Mouse (Mus musculus) Patski (cell line): ENCODE measurements around the gene Cracr2a. TPM values are rescaled to one million over a fixed set of nuclear protein-coding genes. Genes with fewer than 3 reads are reported as not detected.

Experiments used
- ATAC-seq: fragments of 100-300 bp; one replicate; pipeline ENCODE4 v1.8.0; 2021
- CTCF ChIA-PET: fragments of 350-600 bp; sonication (Branson Sonifier 250); formaldehyde crosslinking; loops from one replicate; lab custom pipeline; 2022; ENCODE audit warnings: inconsistent platforms; lab: Charles Lee
- POLR2A ChIA-PET: fragments of 350-600 bp; sonication (Branson Sonifier 250); formaldehyde crosslinking; loops from one replicate; lab custom pipeline; 2022; ENCODE audit warnings: antibody characterized with exemption, inconsistent platforms; lab: Charles Lee
- DNase-seq: peaks from one replicate; pipeline ENCODE4 v3.0.0-alpha.2; 2011; ENCODE audit warnings: low read depth, low spot score
- H3K27me3 ChIP-seq: fragments of 371-371 bp; one replicate; pipeline ENCODE4 v1.5.1; 2021
- CTCF ChIP-seq: fragments of 100-300 bp; IDR thresholded peaks from one replicate; pipeline ENCODE4 v1.5.1; 2021
- in situ Hi-C: fragments of 300-500 bp; cut with MboI; formaldehyde crosslinking; loops from 3 replicates; pipeline ENCODE4 v1.11.1; 2018; ENCODE audit warnings: low pct_unique_long_range_greater_than_20kb, mixed read lengths
- polyA plus RNA-seq: library from polyadenylated mRNA; unstranded; gene quantifications from one replicate; pipeline ENCODE4 v1.2.3, GENCODE M21; 2021

Gene Cracr2a
- polyA plus RNA-seq, 1 experiment from 2014 or later: not detected

DNA sequence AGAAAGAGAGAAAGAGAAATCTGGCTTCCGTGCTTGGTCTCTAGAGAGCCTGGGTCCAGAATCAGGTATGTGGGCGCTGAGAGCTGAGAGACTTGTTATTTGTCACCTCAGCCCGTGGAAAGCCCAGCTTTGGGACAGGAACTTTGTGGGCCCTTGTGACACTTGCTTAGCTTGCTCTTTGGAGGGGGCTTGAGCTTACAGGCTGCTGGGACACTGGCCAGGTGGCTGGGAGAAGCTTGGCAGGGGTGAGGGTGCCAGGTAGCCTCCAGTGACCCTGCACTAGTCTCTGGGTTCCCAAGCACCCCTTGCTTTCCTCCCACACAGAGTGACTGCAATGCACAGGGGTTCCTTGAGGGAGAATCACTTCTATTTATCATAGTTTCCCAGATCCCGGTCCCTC, 2.4 kb downstream of the Cracr2a start:
- in situ Hi-C loops: no loop called here
- ChIA-PET POLR2A (no interaction called here), CTCF (no interaction called here)
- TF ChIP-seq CTCF: no peak
- H3K27me3 ChIP-seq: peaks cover 20% of the 10 kb centered on the region
- DNase-seq: no peak
- no peak for ATAC-seq

DNA sequence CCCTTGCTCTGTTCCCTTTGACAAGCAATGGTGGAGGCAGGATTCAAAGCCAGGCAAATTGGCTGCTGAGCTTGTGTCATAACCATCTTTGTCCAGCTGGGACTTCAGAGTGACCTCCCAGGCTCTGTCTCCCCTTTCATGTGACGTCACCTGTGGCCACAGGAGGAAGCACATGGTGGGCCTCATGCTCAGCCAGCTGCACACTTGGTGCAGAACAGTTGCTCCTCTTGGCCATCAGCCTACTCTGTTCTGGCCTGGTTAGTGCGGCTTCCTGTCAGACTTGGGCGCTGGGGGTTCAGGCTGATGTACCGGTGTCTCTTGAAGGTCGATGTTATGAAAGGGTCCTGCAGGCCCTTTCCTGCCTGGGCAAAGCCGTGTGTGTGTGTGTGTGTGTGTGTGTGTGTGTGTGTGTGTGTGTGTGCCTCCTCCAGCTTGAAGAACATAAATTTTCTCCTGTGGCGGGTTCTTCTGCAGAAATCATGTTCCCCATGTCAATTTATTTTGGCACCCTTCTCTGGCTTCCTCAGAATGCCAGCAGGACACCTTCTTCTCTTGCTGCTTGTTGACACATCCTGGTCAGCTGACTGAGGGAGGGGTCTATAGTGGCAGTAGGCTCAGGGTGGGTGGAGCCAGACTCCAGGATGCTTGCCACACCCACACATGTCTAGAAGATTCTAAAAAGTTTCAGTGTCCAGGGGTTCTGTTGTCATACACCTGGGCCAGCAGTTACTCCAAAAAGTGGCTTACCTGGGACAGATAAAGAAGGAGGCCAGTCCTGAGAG, 5.0 kb downstream of the Cracr2a start:
- in situ Hi-C loops: no loop called here
- TF ChIP-seq CTCF: no peak
- DNase-seq (no peak), ATAC-seq (no peak)
- POLR2A ChIA-PET: no interaction called here
- CTCF ChIA-PET: no interaction called here
- peaks cover 23% of the 10 kb centered on the region for H3K27me3 ChIP-seq

DNA sequence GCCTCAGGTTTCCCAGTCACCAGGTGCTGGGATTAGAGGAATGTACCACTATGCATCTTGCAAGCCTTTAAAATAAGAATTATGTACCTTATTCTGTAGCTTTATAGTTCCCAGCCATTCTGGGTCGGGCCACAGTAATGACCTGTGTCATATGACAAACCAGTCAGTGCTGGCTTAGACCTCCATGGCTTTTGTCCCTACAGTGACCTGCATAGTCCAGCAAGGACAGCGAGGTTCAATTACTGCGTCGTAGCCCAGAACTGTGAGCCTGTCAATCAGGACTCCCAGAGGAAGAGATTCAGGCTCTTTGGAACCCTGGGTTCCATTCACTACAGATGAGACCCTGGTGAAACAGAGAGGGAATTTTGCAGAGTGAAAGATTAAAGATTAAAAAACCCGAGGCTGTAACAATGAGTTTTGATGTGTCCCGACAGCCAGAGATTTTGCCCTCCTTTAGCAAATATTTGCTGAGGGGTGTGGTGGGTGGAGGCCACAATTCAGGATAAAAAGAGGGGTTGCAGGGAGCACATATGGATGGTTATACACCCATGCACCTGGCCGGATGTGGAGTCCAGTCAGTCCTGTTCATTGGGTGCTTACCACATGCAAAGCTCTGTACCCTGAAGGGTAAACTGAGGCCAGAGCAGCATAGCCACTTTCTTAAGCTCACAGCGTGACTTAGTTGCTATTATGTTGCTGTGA, 10.9 kb downstream of the Cracr2a start:
- ChIA-PET POLR2A (no interaction called here), CTCF (interaction anchor here (1.6 to 3.2 kb wide), 4 partner anchors 10 to 30 kb away, joined by 3 to 9 read pairs (median 6); no protein-coding TSS in a partner anchor)
- in situ Hi-C loops: no loop called here
- DNase-seq: no peak
- H3K27me3 ChIP-seq: peaks cover 44% of the 10 kb centered on the region
- TF ChIP-seq CTCF: no peak
- ATAC-seq: no peak

DNA sequence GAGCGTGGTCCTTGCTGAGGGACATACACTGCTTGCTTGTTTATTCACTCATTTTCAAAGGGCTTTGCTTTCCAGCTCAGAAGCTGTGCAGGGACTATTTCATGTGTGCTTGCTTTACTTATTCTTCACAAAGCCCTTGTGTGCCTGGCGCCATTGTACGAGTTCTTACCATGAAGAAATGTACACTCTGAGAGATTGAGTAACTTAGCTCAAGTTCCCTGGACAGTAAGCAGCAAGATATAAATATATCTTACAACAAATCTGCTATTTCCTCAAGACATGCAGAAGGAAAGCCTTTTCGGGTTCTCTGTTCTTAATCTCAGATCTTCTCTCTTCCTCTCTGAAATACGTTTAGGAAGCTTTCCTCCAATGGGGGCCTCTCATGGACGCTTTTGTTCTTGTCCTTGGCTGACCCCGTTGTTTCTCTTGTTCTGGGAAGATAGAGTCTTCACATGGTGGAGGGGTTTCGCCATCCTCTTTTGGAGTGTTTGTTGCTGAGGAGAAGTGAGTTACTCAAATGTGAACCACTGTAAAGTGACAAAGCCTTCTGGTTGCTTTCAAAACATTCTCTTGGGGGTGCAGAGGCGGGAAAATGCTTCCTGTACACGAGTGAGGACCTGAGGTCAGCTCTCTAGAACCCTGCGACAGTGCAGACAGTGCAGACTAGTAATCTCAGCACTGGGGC, 12.8 kb downstream of the Cracr2a start:
- peaks cover 52% of the 10 kb centered on the region for H3K27me3 ChIP-seq
- in situ Hi-C loops: no loop called here
- ATAC-seq: no peak
- no peak for TF ChIP-seq CTCF
- POLR2A ChIA-PET: no interaction called here
- DNase-seq: no peak
- CTCF ChIA-PET: interaction anchor here (1.9 kb wide), 1 partner anchor 12 kb away, joined by 6 read pairs; the partner anchor contains the start of gene Cracr2a

DNA sequence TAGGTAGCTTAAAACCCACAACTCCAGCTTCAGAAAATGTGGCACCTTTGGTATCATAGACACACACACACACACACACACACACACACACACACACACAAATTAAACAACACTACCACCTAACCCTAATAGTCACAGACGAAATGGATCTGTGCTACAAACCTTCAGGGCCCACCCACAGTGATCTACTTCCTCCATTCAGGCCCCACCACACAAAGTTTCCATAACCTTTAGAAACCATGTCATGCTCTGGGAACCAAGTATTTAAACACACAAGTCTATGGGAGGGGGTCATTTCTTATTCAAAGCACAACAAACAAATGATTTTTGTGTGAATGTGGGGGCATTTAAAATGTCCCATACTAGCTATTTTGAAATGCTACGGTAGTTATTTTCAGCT, 14.1 kb downstream of the Cracr2a start:
- no peak for DNase-seq
- no peak for ATAC-seq
- ChIA-PET POLR2A (no interaction called here), CTCF (interaction anchor here (1.3 kb wide), 1 partner anchor 10 kb away, joined by 3 read pairs; no protein-coding TSS in a partner anchor)
- in situ Hi-C loops: no loop called here
- TF ChIP-seq CTCF: no peak
- peaks cover 54% of the 10 kb centered on the region for H3K27me3 ChIP-seq

DNA sequence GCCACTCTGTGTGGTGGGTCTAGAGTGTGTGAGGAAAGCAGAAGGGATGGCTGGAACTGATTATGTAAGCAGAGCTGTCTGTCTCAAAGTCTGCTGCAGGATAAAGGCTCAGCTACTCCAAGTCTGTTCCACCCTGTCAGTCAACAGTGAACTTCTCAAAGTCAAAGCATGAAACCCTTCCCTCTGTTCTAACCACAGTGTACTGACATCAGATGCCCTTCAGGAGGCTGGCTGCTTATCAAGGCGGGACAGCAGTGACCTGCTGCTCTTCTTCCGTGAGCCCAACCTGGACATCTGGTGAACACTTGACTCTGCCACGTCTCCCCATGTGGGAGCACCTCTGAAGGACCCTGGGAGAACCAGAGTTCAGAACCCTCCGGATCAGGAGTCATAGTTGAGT, 16.6 kb downstream of the Cracr2a start:
- peaks cover 49% of the 10 kb centered on the region for H3K27me3 ChIP-seq
- in situ Hi-C loops: no loop called here
- no peak for DNase-seq
- ATAC-seq: no peak
- no peak for TF ChIP-seq CTCF
- CTCF ChIA-PET: no interaction called here
- POLR2A ChIA-PET: no interaction called here

DNA sequence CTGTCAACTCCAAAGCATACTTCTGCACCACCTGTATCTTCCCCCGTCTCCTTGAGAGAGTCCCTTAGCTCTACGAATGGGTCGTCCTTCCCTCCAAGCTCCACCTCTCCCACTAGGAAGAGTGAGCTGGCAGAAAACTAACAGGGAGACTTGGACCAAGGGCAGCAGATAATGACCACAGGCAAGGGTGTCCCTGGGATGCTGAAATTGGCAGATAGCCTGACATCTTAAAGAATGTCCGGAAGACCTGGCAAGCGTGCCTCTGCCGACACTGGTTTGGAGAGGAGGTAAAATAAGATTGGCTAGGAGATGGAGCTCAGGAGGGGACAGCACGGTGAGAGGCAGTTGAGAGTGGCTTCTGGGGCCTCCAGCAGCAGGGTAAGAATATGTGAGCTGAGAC, 17.2 kb downstream of the Cracr2a start:
- TF ChIP-seq CTCF: no peak
- in situ Hi-C loops: no loop called here
- peaks cover 45% of the 10 kb centered on the region for H3K27me3 ChIP-seq
- no peak for ATAC-seq
- ChIA-PET POLR2A (no interaction called here), CTCF (no interaction called here)
- no peak for DNase-seq

DNA sequence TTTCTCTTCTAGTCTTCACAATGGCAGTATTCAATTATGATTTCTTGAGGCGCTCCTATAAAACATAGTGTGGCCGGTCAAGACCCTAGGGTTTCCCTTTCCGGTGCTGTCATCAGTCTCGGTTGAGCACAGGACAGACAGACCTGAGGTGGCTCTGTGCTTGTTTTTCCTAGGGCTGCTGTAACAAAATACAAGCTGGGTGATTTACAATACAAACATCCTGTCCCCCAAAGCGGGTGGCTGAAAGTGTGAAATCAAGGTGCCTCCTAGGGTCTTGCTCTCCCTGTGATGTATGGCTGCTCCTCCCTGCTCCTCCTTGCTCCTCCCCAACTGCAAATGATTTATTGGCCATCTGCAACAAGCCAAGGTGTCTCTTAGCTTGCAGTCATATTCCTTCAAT, 17.7 kb downstream of the Cracr2a start:
- CTCF ChIA-PET: no interaction called here
- in situ Hi-C loops: no loop called here
- TF ChIP-seq CTCF: no peak
- ATAC-seq (no peak), DNase-seq (no peak)
- POLR2A ChIA-PET: no interaction called here
- peaks cover 41% of the 10 kb centered on the region for H3K27me3 ChIP-seq

DNA sequence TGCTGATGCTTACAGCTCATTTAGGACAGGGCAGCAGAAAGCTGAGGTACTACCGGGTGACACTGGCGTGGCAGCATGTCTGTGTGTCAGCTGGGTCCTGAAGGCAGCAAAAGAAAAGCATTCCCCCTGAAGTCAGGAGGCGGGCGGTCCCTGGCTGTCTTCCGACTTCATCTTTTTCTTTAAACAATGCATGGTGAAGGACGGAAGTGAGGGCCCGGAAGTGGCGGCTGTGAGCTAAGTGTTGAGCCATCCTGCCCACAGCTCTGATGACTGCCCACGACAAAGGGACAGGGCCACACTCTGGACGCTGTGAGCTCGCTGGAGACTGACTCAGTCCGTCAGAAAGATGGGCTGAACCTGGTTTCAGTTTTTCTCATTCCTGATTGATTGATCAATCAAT, 20.8 kb downstream of the Cracr2a start:
- in situ Hi-C loops: loop anchor here (10.0 kb wide), 1 partner anchor 77 kb away; no protein-coding TSS in a partner anchor
- no peak for TF ChIP-seq CTCF
- ATAC-seq (no peak), DNase-seq (no peak)
- ChIA-PET CTCF (interaction anchor here (1.0 to 1.8 kb wide), 5 partner anchors 9 to 79 kb away, joined by 3 to 8 read pairs (median 4); no protein-coding TSS in a partner anchor), POLR2A (no interaction called here)
- H3K27me3 ChIP-seq: peaks cover 42% of the 10 kb centered on the region

DNA sequence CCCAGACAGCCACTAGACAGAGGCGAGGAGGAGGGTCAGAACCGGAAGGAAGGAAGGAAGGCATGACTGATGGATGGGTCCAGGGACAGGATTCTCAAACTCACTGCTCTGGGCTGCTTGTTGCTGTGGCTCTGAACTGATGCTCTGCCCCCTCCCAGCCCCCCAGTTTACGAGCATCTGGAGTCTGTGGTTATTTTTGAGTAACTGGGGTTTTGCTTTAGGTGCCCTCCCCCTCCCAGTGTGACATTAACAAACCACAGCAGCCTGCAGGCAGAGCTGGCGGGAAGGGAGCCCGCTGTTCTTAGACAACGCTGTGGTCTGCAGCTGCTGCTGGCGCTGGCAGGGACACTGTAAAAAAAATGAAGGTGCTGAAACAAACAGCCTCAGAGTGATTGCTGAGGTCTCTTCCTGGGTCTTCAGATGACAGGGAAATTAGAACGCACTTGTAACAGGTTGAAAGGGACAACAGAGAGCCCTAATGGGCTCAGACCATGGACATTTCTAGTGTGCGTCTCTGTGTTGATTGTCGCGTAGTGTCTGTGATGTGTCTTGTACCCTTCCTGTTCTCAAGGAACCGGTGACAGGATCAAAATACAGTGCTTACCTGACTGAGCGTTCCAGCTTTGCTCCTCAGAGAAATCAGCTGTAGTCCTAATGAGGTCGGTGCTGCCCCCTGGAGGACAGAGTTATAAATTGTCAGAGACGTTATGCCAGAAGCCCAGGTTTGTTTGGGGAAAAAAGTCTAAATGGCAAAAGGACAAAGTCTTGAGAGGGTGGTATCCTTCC, 21.4 kb downstream of the Cracr2a start:
- TF ChIP-seq CTCF: peak; percentile 74
- in situ Hi-C loops: loop anchor here (10.0 kb wide), 1 partner anchor 78 kb away; no protein-coding TSS in a partner anchor
- CTCF ChIA-PET: interaction anchor here (1.0 to 1.8 kb wide), 8 partner anchors 10 to 86 kb away, joined by 3 to 8 read pairs (median 4); no protein-coding TSS in a partner anchor
- POLR2A ChIA-PET: no interaction called here
- ATAC-seq (no peak), DNase-seq (no peak)
- H3K27me3 ChIP-seq: peaks cover 46% of the 10 kb centered on the region
